Mouse (Mus musculus) liver, embryonic 14.5 days (tissue): ENCODE measurements around the gene Isg20l2. TPM values are rescaled to one million over a fixed set of nuclear protein-coding genes. Genes with fewer than 3 reads are reported as not detected.

Experiments
- ATAC-seq: fragments of 200-750 bp; cut with Nextera tagmentation; 2 replicates; pipeline ENCODE4 v1.8.0; 2017; ENCODE audit warnings: moderate number of reproducible peaks, mild to moderate bottlenecking, moderate library complexity; ENCODE audit not compliant: insufficient read depth
- DNase-seq, 3 experiments: peaks; one replicate each; pipeline ENCODE4 v3.0.0-alpha.2; 2012 to 2013; ENCODE audit warnings: low read depth in 3 of 3, low spot score in 3 of 3
- H3K27ac ChIP-seq: fragments of 300-500 bp; sonication (generic); 2 replicates; pipeline ENCODE4 v1.5.1; 2014; ENCODE audit warnings: moderate library complexity, mild to moderate bottlenecking, control low read depth, inconsistent platforms
- H3K27me3 ChIP-seq: fragments of 300-500 bp; sonication (generic); 2 replicates; pipeline ENCODE4 v1.6.1; 2014; ENCODE audit warnings: mild to moderate bottlenecking, low read length, moderate library complexity; ENCODE audit not compliant: control insufficient read depth, insufficient read depth
- H3K36me3 ChIP-seq: fragments of 300-500 bp; sonication (generic); replicated peaks from 2 replicates; pipeline ENCODE4 v1.6.1; 2014; ENCODE audit warnings: low read depth; ENCODE audit not compliant: control insufficient read depth, insufficient read depth
- H3K4me1 ChIP-seq, 2 experiments: fragments of 200-500 bp in 1 of 2; fragments of 300-500 bp in 1 of 2; sonication (generic) in 1 of 2; replicated peaks; 2 replicates each; pipeline ENCODE4 v1.6.1; 2012 to 2014; ENCODE audit warnings: antibody characterized with exemption in 1 of 2, inconsistent platforms in 1 of 2, low read length in 1 of 2; ENCODE audit not compliant: control insufficient read depth in 2 of 2, insufficient read depth in 2 of 2
- H3K4me2 ChIP-seq: fragments of 300-500 bp; sonication (generic); 2 replicates; pipeline ENCODE4 v1.6.1; 2014; ENCODE audit warnings: low read depth, mild to moderate bottlenecking, control low read depth, moderate library complexity
- H3K4me3 ChIP-seq, 2 experiments: fragments of 200-500 bp in 1 of 2; fragments of 300-500 bp in 1 of 2; sonication (generic) in 1 of 2; 2 replicates each; pipeline ENCODE4 v1.5.1; 2012 to 2014; ENCODE audit warnings: low read depth in 2 of 2, low read length in 2 of 2, mild to moderate bottlenecking in 2 of 2, control low read depth in 1 of 2, inconsistent platforms in 1 of 2, moderate library complexity in 1 of 2; ENCODE audit not compliant: insufficient read depth in 1 of 2
- H3K9ac ChIP-seq: fragments of 300-500 bp; sonication (generic); replicated peaks from 2 replicates; pipeline ENCODE4 v1.6.1; 2014; ENCODE audit warnings: mild to moderate bottlenecking, control low read depth, moderate library complexity
- H3K9me3 ChIP-seq: fragments of 300-500 bp; sonication (generic); 2 replicates; pipeline ENCODE4 v1.6.1; 2016; ENCODE audit warnings: low read length, mixed read lengths; ENCODE audit not compliant: control insufficient read depth
- CTCF ChIP-seq: IDR thresholded peaks from 2 replicates; pipeline ENCODE4 v1.5.1; 2016; ENCODE audit warnings: antibody characterized with exemption, low read depth, control low read depth
- EP300 ChIP-seq: IDR thresholded peaks from 2 replicates; pipeline ENCODE4 v1.6.1; 2016; ENCODE audit warnings: antibody characterized with exemption, low read depth
- WGBS: fragments of 180-500 bp; shearing (Covaris S2); extraction: QIAGEN DNeasy Blood & Tissue Kit; methylation state at CpG from one replicate; pipeline ENCODE4 v1.1.7; 2014; ENCODE audit not compliant: insufficient replicate concordance; 5-methylcytosine and 5-hydroxymethylcytosine counted together
- polyA plus RNA-seq, 2 experiments: library from polyadenylated mRNA; depleted of rRNA in 1 of 2; stranded (reverse) in 1 of 2; unstranded in 1 of 2; fragments of >200 nt; fragmentation: Nextera tagmentation in 1 of 2; extraction: Ambion mirVana in 1 of 2; gene quantifications; 2 replicates each; pipeline versions ENCODE4 v1.2.1 to v1.2.3; 2012 to 2014

The Isg20l2 gene
- polyA plus RNA-seq, 2 experiments, result 9.7 to 14.8 TPM

- Histone ChIP-seq H3K9me3 (no peaks in the 10 kb centered on the region), H3K4me3 (no peak overlapping the region), H3K36me3 (no peaks in the 10 kb centered on the region), H3K4me1 (peaks cover 0 to 26% of the 10 kb centered on the region in 2 experiments; a peak in 2 of 4 replicates), H3K27me3 (no peaks in the 10 kb centered on the region), H3K27ac (no peak overlapping the region), H3K4me2 (no peak overlapping the region), H3K9ac (no peak overlapping the region)
- ATAC-seq, result no peak
- TF ChIP-seq CTCF (no peak), EP300 (no peak)
- WGBS, result 56% methylated on average over 6 of the region's 6 CpGs
- DNase-seq, result no peak
These were observed 53.5 kb downstream of the Isg20l2 start for GRCm38 (mm10) chr3:87983627-87984026.

- ATAC-seq, result no peak
- 40% methylated on average over 3 of the region's 3 CpGs for WGBS
- TF ChIP-seq CTCF, result no peak
- TF ChIP-seq EP300, result no peak
- Histone ChIP-seq H3K9ac (no peak overlapping the region), H3K4me1 (peaks cover 0 to 26% of the 10 kb centered on the region in 2 experiments; a peak in 2 of 4 replicates), H3K4me3 (no peak overlapping the region), H3K36me3 (no peaks in the 10 kb centered on the region), H3K27ac (no peak overlapping the region), H3K9me3 (no peaks in the 10 kb centered on the region), H3K4me2 (no peak overlapping the region), H3K27me3 (no peaks in the 10 kb centered on the region)
- no peak for DNase-seq
These were observed 54.0 kb downstream of the Isg20l2 start for GRCm38 (mm10) chr3:87984094-87984493.

GRCm38 (mm10) chr3:87985505-87986320, 55.6 kb downstream of the Isg20l2 start:
- Histone ChIP-seq H3K27me3 (peaks cover 3% of the 10 kb centered on the region; the same call in 1 of the 2 replicates), H3K27ac (no peak overlapping the region), H3K36me3 (no peaks in the 10 kb centered on the region), H3K4me2 (no peak overlapping the region), H3K9me3 (no peaks in the 10 kb centered on the region), H3K9ac (no peak overlapping the region), H3K4me1 (peaks cover 0 to 26% of the 10 kb centered on the region in 2 experiments; a peak in 2 of 4 replicates), H3K4me3 (no peak overlapping the region)
- 48% methylated on average over 12 of the region's 12 CpGs for WGBS
- no peak for ATAC-seq
- no peak for DNase-seq
- TF ChIP-seq CTCF (no peak), EP300 (no peak)

- under 1% methylated on average over 17 of the region's 17 CpGs for WGBS
- TF ChIP-seq CTCF (peak; percentile 97), EP300 (0 out of 2 replicates have a peak, but pooled peaks have one; percentile 5)
These were observed 56.8 kb downstream of the Isg20l2 start for GRCm38 (mm10) chr3:87986868-87987267.

GRCm38 (mm10) chr3:87987633-87988032, 57.5 kb downstream of the Isg20l2 start:
- H3K4me2 ChIP-seq, result peak overlapping the region; percentile 62
- H3K9me3 ChIP-seq, result no peaks in the 10 kb centered on the region
- peak overlapping the region; percentile 33 to 34 for H3K4me3 ChIP-seq
- peaks cover 0 to 19% of the 10 kb centered on the region in 2 experiments; a peak in 2 of 4 replicates for H3K4me1 ChIP-seq
- DNase-seq, result peak; percentile 37 to 49 (median 48)
- no peak overlapping the region for H3K27ac ChIP-seq
- 1% methylated on average over 15 of the region's 15 CpGs for WGBS
- TF ChIP-seq CTCF (no peak), EP300 (no peak)
- no peak overlapping the region for H3K9ac ChIP-seq
- H3K36me3 ChIP-seq, result no peaks in the 10 kb centered on the region
- ATAC-seq, result peak; percentile 56
- H3K27me3 ChIP-seq, result peaks cover 3% of the 10 kb centered on the region; the same call in 1 of the 2 replicates

More at GRCm38 (mm10) chr3:87986868-87987267, 56.8 kb downstream of the Isg20l2 start:
- no peaks in the 10 kb centered on the region for H3K9me3 ChIP-seq
- no peak overlapping the region for H3K9ac ChIP-seq
- H3K4me3 ChIP-seq, result peak overlapping the region in 1 of 2 experiments; percentile 33; a peak in 1 of 4 replicates
- no peaks in the 10 kb centered on the region for H3K36me3 ChIP-seq
- H3K4me1 ChIP-seq, result peaks cover 0 to 24% of the 10 kb centered on the region in 2 experiments; a peak in 2 of 4 replicates
- H3K4me2 ChIP-seq, result peak overlapping the region; percentile 62
- H3K27ac ChIP-seq, result no peak overlapping the region
- DNase-seq (peak; percentile 76 to 82 (median 76)), ATAC-seq (peak; percentile 61)
- H3K27me3 ChIP-seq, result peaks cover 3% of the 10 kb centered on the region; the same call in 1 of the 2 replicates
